Mouse (Mus musculus) testis, postnatal 14 days (tissue): Measurements from ENCODE around the gene 5031439G07Rik.

Experiments used
- DNase-seq: peaks from one replicate; pipeline ENCODE4 v3.0.0; 2021; ENCODE audit warnings: low spot score

The 5031439G07Rik gene

DNA sequence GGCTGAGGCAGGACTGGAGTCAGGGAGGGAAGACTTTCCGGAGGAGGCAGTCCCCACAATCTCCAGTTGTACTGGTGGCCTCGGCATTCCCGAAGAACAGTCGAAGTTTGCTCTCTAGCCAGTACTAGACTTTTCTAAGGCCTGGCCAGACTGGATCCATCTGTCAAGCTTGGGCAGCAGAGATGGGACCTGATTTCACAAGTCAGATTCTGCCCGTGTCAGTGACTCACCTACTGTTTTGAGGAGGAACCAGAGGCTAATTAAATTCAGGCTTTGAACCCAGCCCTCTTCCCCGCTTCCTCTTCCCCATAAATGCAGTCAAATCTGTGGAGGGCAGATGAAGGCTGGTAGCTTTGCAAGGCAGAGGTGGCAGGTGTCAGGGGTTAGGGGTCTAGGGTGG, 6.7 kb upstream of the 5031439G07Rik start:
- DNase-seq, result no peak

DNA sequence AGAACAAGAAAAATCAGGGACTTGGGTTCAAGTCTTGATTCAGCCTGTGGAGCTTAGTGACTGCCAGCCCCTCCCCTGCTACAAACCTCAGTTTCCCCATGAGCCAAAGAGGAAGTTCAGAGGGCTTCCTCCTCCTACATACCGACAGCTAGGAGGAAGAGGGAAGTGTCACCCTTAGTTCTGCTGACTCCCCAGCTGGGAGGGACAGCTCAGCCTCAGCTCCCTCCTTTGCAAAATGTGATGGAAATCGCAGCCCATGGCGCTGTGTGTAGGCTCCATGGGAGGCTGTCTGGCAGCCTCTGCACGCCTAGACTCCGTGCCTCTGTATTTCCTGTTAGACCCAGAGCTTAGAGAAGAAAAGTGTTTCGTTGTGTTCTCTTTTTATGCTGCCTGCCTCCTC, 6.1 kb upstream of the 5031439G07Rik start:
- no peak for DNase-seq

DNA sequence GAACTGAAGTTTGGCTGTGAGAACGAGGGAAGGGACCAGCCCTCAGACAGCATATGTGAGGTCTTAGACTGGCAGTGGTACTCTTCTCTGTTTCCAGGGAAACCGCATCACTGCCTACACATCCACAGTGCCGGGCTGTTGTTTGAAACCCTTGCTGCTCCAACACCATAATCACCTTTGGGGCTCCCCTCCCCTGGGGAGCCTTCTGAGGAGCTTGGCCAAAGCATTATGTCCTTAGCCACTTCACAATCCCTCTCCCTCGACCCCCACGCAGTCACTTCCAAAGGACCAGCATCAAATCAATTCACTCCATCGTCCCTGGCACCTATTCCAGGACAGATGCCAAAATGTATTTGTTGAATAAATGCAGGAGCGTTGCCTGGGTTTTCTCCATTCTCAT, 1.4 kb upstream of the 5031439G07Rik start:
- no peak for DNase-seq

DNA sequence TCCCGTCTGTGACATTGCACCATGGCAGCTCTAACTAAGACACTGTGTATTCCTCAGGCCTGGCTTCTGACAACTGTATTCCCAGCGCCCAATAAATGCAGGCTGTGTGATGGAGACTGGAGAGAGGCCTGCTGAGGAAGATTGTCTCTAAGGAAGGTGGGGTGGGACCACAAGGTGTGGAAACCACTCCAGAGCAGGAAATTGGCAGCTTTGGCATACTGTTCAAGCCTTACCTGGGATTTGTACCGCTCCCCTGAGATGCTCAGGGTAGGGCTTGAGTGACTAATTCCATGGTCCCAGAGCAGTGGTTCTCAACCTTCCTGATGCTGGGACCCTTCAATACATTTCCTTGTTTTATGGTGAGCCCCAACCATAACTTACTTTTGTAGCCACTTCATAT, 747 bp upstream of the 5031439G07Rik start:
- DNase-seq, result no peak

DNA sequence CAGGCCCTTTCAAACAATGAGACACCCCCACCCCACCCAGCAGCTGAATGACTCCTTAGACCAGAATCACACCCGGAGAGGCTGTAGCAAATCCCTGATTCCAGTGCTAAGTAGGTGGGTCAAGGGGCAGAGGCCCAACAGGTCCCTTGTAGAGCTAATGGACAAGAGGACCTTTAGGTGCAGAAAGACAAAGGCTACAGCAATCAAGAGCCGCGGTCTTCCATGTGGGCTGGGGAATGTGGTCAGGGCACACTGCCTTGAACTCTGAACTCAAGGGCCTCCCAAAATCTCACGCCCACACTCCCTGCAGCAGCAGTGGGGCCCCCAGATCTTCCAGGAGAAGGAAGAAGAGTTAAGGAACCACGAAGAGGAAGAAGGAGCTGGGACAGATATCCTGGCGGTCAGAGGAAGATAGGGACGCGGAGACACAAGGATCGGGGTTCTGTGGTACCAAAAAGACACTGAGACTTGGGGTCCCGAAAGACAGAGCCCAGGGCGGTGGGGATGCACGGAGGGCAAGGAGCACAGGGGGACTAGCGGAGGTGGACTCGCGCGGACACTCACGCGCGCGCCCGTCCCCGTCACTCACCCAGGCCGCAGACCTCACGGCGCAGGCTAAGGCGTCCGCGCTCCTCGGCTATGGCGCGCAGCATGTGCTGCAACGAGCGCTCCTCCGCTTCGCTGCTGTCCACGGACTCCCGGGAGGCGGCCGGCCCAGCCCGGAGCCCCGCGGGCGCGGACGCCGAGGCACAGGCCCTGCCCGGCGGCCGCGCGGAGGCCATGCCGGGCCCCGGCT, 1.1 kb downstream of the 5031439G07Rik start:
- DNase-seq, result peak; percentile 54

DNA sequence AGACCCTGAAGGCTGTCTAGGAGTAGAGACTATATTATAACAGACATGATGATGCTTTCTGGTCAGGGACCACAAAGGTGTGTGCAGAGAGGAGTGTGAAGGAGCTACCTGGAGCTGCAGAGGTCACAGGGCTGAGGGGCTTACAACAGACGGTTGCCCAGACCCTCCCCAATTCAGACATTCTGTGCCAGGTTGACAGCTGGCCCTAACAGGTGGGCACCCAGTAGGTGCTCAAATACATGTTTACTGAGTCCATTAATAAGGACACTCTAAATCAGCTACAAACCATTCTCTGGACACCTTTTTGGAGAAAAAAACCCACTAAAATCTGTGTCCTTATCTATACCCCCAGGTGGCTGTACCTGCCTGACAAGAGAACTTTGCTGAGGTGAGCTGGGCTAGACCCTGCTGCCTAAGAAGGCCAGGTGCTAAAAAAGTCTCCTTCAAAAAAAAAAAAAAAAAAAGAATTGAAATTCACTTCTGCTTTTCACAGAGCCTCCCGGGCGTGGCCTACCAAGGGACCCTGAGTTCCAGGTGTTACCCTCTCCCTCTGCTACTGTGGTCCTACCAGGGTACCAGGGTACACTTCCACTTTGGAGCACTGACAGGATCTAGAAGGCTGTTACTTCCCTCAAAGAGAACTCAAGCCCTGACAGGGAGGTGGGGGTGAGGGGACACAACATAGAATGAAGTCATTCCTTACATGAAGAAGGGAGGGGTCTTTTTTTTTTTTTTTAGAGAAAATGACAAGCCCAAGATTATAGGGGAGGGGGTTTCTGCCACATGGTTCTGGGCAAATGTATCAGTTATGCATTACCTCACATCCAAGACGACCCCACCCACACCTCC, 2.0 kb downstream of the 5031439G07Rik start:
- DNase-seq, result no peak

DNA sequence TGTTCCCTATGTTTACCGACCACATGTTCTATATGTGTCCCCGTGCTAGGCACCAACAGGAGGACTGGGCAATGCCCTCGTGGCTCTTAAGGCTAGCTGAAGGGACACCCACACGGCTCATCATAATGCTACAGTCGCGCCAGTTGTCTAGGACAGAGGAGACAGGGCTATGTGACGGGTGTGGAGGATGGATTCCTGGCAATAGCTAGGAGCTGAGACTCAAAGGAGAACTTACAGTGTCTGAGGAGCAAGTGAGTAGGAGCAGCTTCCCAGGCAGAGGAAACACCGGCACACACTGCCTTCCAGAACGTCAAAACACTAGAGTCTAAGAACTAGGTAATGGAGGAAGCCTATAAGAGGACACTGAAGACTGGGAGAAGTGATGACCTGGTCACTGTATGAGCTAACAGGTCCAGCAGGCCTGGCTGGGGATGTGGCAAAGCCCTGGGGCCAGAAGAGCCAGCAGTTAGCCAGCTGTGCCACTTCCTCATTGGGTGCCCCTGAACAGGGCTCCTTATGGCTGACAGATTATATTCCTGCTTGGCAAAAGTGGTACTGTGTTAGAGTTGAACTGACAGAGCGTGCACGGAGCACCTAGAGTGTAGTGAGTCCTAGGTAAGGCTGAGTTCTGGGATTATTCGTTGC, 2.7 kb downstream of the 5031439G07Rik start:
- no peak for DNase-seq

DNA sequence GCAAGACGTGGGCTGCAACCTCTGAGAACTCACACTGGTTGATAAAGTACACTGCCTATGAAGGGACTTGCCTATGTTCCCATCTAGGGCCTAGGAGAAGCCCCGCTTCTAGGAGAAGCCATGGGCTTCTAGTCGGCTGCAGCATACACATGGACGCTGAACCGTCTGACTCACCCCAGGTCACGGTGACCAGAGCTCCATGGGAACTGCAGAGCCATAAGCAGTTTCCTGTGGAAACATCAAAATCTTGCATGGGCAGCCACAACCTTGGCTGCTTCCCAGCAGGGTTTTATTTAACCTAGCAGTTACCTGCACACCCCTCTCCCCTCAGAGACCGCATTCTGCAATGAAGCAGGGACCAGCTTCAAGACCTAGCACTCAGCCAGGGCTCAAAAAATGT, 4.6 kb downstream of the 5031439G07Rik start:
- no peak for DNase-seq

DNA sequence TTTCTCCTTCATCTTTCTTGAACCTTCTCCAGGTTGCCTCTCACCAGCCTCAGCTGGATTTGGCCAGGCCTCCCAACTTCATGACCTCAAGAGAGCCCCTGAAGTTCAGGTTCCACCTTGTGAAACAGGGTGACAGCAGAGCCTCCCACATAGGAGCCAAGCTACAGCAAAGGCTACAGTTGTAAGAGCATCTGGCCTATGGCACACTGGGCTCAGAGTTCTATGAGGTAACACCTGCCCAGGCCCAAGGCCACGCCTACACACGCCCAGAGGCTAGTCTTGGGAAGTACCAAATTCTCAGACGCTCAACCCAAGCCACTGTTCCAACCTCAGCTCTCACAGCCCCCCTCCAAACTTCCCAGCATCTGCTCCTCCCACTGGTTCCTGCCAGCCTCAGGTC, 5.5 kb downstream of the 5031439G07Rik start:
- DNase-seq, result no peak

DNA sequence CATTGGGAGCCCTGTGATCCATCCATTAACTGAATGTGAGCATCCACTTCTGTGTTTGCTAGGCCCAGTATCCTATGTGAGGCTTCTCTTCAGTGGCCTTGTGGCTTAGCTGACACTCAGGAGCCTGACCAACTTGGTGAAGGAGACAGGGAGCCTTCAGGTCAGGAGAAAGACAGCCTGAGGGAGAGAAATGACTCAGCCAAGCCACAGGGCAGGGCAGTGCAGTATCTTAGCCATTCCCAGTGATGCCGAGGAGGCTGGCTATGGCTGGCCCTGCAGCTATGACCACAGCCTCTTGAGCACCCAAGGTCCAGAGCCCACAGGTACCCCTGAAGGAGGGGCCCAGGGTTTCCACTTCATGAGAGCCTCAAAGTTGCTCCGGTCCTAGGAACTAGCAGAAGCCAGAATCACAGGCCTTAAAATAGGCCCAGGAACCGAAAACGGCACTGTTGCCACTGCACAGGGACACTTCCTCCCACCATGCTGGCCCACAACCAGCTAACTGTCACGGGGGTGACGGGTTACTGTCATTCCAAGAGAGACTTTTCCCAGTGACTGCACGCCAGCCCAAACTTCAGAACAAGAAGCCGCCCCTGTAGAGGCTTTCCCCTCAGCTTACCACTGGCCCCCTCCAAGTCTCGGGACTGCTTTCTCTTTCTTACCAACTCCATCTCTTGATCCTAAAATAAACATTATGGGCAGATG, 6.6 kb downstream of the 5031439G07Rik start:
- DNase-seq, result no peak

DNA sequence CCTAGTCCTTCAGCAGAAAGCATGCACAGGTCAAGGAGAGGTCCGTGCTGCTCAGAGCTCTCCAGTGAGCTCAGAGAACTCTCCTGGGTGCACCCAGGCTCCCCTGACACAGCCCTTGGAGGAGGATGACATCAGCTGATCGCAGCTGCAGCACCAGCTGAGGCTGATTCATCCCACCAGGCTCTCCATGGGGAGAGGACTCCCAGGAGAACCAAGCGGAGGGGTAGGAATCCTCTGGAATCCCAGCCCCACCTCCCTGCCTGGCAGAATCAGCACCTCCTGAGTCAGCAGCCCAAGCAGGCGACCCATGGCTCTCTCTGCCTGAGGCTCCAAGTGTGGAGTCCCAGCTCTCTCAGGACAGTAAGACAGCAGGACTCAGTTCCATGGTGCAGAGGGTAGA, 12.6 kb downstream of the 5031439G07Rik start:
- DNase-seq, result no peak

DNA sequence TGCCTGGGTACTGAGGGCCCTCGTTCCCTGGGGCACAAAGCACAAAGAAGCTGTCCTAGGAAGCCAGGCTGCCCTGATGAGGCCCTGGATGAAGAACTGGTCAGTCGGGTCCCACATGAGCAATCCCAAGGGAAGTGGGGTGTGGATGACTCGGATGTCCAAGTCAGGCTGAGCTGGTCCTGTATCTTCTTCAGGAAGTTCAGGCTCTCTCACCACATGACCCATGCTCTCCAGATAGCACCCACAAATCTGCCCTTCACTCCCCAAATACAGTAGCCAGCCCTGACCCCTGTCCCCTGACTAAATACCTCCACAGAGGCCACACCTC, 14.8 kb downstream of the 5031439G07Rik start:
- no peak for DNase-seq

DNA sequence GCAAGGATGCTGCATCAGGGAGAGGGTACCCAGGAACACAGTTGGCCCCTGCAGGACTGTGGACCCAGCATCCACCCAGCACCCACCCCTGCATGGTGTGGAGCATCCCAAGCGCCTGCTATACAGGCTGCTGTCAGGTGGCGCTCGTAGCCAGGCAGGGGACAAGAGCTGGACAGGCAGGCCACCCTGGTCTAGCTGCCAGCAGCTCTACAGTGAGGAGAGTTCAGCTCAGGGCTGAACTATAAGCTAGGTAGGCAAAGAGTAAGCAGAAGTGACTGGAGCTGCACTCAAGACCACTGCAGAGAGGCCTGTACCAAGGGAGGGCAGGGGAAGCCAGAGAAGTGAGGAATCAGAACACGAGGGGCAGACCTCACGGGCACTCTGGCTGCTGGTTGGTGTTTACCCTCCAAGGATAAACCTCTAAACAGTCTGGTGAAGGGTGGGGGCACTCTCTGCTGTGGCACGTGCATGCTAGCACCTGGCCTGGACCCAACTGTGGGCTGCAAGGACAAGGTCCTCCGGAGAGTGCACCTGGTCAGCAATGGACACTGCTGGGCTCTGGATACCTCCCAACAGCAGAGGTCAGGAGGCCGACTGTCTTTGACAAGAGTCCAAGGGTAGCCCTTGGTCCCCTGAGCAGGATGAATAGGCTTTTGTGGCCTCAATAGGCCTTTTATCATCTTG, 15.3 kb downstream of the 5031439G07Rik start:
- DNase-seq, result no peak

DNA sequence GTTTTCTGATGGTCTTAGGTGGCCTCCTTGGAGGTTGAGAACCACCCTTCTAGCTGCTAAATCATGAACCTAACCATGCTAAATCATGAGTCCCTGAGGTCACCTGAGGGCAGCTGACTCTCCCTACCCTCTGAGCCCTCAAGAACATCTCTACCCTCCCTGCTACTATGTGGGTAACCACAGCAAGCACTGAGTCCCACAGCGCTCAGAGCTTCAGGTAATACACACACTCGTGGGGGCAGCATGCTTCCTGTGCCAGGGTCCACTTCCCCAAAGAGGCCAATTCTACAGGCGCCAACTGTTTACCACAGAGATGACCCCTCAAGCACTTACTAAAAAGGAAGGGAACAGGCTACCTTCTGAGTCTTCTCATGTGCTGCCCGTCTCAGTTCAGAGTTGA, 19.8 kb downstream of the 5031439G07Rik start:
- no peak for DNase-seq

DNA sequence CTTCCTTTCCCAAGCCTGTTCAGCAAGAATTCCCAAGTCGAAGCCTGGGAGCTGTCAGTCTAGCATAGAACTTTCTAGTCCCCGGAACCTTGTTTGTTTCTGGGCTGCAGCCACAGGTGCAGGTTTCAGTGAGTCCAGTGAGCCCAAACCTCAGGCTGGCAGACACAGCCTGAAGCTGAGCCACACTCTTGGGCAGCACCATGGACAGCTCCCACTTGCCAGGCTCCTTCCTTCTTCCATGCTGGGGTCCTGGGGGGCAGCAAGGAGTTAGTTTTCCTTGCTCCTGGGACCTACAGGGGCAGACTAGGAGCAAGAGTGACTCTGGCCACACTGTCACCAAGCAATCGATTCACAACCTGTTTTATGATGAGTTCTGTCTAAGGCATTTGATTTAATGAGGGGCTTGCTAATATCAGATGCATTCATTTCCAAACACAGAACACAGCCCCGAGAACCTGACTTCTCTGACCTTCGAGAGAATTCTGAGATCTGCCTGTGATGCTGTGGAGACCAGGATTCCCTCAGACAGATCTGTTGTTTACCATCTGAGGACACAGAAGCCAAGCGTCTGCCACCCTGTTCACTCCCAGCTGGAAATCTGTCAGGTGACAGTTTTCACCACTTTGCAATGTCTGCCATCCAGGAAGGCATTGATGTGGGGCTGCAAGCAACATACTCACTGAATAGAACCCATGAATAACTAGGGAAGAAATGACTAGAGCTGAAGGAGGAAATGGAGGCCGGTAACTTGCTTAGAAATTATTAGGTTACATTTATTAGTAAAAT, 22.6 kb downstream of the 5031439G07Rik start:
- DNase-seq, result no peak

DNA sequence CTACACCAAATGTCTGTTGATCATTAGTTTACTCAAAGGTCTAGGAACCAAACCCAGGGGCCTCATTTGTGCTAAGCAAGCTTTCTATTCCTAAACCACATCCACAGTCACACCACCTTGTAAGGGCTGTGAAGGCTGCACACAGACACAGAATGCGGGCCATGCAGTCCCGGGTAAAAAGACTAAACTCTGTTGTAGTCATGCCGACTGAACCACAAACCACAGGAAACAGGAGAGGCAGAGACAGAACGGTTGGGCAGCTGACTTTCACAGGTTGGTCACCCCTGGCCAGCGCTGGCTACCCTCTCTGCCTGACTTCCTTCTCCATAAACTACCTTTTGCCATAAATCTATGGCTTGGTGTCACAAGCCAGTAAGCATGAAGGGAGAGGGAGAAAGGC, 23.6 kb downstream of the 5031439G07Rik start:
- no peak for DNase-seq

DNA sequence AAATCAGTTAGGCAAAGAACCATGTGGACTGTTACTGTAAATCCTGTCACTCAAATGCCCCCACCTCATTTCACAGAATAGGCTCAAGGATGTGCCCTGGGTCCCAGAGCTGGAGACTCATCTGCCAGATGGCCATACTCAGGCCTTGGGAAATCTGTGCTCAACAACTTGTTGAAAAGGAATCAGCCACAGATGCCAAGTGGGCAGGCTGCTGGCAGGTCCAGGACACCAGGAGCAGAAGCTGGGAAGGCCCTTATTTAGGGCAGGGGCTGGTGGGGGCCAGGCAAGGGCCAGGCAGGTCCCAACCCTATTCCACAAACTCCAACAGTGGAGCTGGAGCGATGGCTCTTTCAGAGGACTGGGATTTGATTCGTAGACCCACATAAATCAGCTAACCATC, 25.8 kb downstream of the 5031439G07Rik start:
- no peak for DNase-seq

DNA sequence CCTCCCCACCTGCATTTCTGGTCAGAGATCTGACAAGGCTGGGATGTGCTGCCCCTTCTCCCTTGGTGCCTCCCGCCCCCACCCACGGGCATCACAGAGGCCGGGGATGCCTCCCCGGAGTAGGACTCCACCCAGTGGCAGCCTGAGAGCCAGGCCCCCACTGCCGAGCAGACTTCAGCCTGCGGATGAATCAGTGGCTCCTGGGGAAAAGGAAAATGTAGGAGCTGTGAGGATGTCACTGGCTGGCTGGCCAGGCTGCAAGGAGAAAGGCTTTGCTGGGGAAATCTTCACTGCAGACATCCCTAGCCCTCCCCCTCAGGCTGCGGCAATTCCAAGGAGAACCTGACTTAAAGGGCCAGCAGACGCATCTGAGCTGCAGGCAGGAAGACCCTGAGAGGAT, 27.7 kb downstream of the 5031439G07Rik start:
- no peak for DNase-seq

DNA sequence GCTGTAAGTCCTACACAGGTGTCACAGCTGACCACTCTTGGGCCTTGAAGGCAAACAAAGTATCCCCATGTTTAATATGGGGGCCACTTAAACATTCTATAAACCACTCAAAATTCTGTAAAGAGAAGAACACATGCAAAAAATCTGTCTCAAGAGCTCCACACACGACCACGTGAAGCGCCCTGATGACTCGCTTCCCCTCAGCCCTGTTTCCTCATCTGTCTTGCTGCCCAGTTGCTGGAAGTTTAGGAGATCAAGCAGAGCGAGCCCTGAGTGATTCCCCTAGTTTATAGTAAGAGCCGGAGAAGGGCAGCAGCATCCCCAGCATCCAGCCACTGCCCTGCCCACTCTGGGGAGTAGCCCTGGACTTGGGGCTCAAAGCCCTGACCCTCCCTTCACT, 28.5 kb downstream of the 5031439G07Rik start:
- no peak for DNase-seq

DNA sequence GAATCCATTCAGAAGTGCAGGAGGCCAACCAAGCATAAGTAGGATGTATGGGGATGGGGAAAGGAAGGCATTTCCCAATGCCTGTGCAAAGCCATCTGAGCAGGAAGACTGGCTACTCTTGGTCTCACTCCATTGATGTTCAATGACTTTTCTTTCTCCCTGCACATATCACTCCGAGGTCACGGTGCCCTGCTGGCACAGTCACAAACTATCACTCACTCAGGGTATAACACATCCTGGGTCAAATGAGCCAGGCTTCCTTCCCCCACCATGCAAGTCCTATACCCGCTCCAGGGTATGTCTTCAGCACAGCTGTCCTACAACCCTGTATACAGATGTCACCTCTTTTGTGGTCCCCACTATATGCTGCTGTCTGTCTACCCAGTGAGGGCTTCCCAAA, 30.0 kb downstream of the 5031439G07Rik start:
- no peak for DNase-seq

DNA sequence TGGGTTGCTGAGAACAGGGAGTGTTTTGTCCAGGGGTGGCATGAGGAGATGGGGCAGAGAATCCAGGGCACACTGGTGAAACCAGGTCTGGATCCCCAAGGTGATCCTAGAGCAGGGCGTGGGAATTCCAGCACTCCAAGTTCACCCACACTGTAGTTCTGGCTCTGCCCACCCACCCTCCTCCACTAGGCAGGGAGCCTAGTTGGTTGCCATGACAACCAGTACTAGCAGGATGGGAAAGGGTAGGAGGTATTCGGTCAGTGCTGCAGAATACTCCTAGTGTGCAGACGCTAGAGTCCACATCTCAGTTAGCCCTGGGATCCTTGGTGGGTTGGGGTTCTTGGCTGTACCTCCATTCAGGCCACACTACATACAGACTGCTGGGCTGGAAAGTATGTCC, 30.5 kb downstream of the 5031439G07Rik start:
- DNase-seq, result no peak
